Mouse (Mus musculus) megakaryocyte-erythroid progenitor cell, adult 5-6 weeks (primary cell): ENCODE measurements at regions not wholly inside any gene's neighbourhood (a gene's known extent, or its start where the extent isn't known, plus 50 kb on each side); places are given as distances from the start of the nearest gene placed in this dataset.

Source experiments
- ATAC-seq: replicated peaks from 2 replicates; pipeline ENCODE4 v1.8.0; 2016; ENCODE audit warnings: mild to moderate bottlenecking, inconsistent platforms; ENCODE audit not compliant: severe bottlenecking, poor library complexity, low FRiP score, low TSS enrichment

- ATAC-seq, result no peak
Observed at GRCm38 (mm10) chr2:115082292-115082809, 427.6 kb upstream of the Dph6 start.

- no peak for ATAC-seq
Observed at GRCm38 (mm10) chr2:115088421-115089120, 433.8 kb upstream of the Dph6 start.

- no peak for ATAC-seq
Observed at GRCm38 (mm10) chr2:115090430-115091175, 435.8 kb upstream of the Dph6 start.

DNA sequence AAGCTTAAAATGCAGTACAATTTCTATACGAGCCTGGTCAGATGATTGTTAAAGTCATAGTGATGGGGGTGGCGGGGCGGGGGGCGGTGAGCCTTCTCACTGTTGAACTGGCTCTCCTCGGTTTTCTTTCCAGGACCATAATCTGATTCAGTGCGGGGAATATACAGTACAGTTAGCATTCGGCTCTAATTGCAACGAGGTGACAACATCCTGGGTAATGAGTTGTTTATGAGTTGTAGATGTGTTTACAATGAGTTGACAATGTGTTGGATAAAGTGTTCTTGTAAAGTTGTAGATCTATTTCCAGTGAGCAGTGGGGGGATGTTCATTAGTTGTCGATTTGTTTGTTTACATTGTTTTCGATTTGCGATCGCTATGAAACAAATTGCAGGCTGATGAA, 440.6 kb upstream of the Dph6 start:
- no peak for ATAC-seq

- no peak for ATAC-seq
Observed at GRCm38 (mm10) chr2:115101501-115101900, 446.7 kb upstream of the Dph6 start.

DNA sequence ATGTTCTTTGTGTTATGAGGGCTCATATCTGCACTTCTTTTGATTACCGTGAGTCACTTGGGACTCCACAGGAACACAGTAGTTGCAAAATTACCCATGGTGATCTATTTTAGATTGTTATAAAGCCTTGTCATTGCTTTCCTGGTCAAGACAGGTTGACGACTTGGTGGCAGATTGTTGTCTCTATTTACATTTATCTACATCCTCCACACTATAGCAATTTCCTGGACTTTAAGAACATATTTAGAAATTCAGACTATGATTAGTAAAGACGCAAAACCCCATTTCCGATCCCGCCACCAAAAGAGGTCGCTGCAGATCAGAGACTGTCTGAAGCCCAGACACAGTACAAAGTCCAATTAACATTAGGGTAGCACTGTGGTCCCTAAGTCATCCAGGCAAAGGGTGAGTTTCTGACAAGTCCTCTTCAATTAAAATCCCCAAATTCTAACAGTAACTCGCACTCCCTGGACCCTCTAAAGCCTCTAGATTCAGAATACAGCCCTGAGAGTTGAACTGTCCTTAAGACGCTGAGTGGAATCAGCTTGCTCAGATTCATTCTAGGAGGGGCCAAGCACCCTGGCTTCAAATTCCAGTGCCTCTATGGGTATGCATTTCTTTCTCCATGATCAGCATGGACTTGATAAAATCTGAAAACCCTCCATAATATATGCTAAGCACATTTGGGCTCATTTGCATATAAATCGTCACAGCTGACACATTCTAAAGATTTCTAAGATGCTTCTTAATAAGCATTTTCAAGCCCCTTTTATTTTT, 461.9 kb upstream of the BC052040 start:
- no peak for ATAC-seq

- no peak for ATAC-seq
Observed at GRCm38 (mm10) chr2:115120206-115120503, 461.4 kb upstream of the BC052040 start.

DNA sequence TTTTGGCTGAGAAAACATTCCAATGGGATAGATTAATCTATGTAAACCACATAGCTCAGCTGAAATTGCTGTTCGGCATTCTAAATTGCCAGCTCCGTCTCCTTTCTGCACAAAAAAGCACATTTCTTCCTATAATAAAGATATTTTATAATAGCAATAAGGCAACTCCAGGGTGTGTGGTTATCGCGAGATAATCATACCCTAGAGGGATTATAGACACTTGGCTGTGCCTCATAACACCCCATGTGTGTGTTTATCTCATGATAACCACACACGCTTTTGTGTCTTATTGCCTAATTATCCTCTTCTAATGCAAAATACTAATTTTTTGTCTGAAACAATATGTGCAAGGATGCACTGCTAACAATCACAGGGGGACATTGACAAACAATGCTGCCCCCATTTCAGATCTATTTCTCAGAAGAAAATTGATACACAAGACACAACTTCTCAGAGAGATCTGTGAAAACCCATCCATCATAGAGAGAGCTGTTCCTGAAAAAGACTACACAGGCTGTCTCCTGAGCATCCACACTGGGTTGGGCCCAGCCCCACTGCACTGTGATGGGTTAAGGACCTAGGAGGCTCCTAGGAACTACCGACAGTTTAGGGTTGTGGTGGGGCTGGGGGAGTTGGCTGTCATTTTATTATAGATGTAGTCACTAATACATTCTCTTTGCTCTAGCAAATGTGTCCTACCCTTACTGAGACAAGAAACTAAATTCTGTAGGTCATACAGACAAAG, 454.7 kb upstream of the BC052040 start:
- ATAC-seq, result no peak

- ATAC-seq, result no peak
Observed at GRCm38 (mm10) chr2:115131746-115132145, 449.8 kb upstream of the BC052040 start.

- ATAC-seq, result no peak
Observed at GRCm38 (mm10) chr2:115132165-115132592, 449.3 kb upstream of the BC052040 start.

DNA sequence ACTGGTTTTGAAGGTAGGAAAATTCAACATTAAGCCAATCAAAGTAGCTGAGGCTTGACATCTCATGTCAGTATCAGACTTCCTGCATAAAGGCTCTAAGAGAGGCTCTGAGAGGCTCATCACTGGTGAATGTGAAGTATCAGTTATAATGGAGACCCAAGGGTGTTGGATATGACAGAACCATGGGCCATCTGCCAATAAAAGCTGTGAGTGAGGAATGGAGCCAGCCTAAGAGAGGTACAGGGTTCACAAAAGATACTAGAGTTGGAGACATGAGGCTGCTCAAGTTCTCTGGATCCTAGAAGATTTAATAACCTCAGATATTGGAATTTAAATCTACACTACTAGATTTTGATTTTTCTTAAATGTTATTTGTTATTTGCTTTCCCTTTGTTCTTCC, 440.1 kb upstream of the BC052040 start:
- no peak for ATAC-seq

DNA sequence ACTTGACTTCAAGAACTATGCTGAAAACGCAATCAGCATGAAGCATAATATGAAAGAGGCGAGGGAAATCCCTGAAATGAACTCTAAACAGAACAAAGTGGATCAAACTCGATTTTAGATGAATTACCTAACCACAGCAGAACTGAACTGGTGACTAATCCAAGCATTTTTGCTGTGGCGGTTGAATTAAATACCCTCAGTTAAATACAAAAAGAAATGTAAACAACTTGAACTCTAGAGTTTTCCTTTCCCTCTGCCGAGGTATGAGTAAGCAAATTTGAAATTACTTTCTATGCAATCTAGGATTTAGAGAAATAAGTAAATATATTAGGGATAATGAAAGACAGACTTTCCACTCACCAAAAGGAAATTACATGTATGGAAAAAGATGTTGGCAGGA, 409.4 kb upstream of the BC052040 start:
- ATAC-seq, result no peak

- no peak for ATAC-seq
Observed at GRCm38 (mm10) chr2:115177076-115177475, 404.4 kb upstream of the BC052040 start.

DNA sequence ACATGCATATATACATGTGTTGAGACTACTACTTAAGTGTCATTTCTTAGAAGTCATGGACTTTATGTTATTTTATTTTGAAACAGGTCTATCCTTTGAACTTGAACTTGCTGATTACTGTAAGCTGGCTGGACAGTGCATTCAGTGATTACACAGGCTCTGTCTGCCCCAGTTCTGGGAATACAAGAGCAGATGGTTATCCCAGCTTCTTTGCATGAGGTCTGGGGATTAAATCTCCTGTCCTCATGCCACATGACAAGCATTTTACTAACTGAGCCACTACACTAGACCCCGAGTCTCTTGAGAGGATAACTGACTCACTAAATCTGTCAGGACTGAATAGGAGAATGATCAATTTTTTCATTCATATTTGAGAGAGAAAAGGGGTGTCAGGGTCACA, 403.6 kb upstream of the BC052040 start:
- ATAC-seq, result no peak

- ATAC-seq, result no peak
Observed at GRCm38 (mm10) chr2:115211191-115211590, 370.3 kb upstream of the BC052040 start.

GRCm38 (mm10) chr2:115213181-115213970, 368.1 kb upstream of the BC052040 start:
- ATAC-seq, result no peak

DNA sequence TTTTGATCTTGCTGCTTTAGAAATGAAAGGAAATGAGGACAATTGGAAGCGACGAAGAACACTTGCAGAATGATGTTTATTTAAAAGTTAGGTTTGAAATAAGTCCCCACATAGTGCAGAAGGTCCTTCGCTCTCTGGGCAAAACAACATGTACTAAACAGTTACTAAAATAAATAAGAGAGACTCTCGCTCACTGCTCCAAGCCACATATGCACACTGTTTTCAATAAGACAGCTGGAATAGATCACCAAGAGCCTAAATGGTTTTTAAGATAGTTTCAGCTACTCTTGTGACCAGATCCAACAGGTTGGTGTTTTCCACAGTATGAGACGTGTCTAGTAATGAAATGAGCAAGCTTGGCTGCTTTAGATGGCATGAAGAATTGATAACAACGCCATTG, 367.2 kb upstream of the BC052040 start:
- ATAC-seq, result no peak

GRCm38 (mm10) chr2:115230041-115230440, 351.5 kb upstream of the BC052040 start:
- ATAC-seq, result no peak

- ATAC-seq, result no peak
Observed at GRCm38 (mm10) chr2:115247673-115248072, 333.8 kb upstream of the BC052040 start.
